Mouse (Mus musculus) bone marrow, adult 2 months (tissue): ENCODE measurements around the gene Ergic1.

Experiments
- CTCF ChIP-seq: fragments of 200-500 bp; IDR thresholded peaks from 2 replicates; pipeline ENCODE4 v1.5.1; 2011; ENCODE audit warnings: low read length, control low read depth; ENCODE audit not compliant: control insufficient read depth, insufficient read depth
- POLR2A ChIP-seq: fragments of 200-500 bp; IDR thresholded peaks from 2 replicates; pipeline ENCODE4 v1.6.1; 2011; ENCODE audit warnings: low read depth, mild to moderate bottlenecking, control low read depth, low read length, borderline replicate concordance; ENCODE audit not compliant: control insufficient read depth

DNA sequence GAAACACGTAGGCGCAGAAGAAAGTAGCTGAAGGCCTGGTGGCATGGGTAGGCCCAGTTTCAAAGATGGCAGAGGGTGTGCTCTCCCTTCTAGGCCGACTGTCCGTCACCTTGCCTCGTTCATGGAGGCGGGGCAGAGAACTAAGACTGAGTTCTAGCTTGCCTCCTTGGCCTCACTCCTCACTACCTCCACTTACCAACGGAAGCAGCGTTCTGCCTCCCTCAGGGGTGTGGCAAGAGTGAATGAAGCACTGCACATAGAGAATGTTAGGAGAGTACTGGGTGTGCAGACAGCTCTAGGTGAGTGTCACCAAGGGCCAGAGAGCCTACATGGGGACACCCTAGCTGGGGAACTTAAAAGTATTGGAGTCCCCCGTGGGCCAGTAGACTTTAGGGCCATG lies 21.8 kb downstream of the Ergic1 start:
- TF ChIP-seq CTCF (no peak), POLR2A (no peak)
